Mouse (Mus musculus) hindbrain, embryonic 12.5 days (tissue): ENCODE measurements around the gene Tymp. TPM values are rescaled to one million over a fixed set of nuclear protein-coding genes. Genes with fewer than 3 reads are reported as not detected.

Experiments used
- ATAC-seq: fragments of 200-750 bp; cut with Nextera tagmentation; 2 replicates; pipeline ENCODE4 v1.8.0; 2017; ENCODE audit warnings: moderate TSS enrichment; ENCODE audit not compliant: low FRiP score
- H3K27ac ChIP-seq: fragments of 300-500 bp; sonication (generic); 2 replicates; pipeline ENCODE4 v1.5.1; 2016; ENCODE audit warnings: mild to moderate bottlenecking
- H3K27me3 ChIP-seq: fragments of 300-500 bp; sonication (generic); 2 replicates; pipeline ENCODE4 v1.6.1; 2016; ENCODE audit warnings: mild to moderate bottlenecking
- H3K36me3 ChIP-seq: fragments of 300-500 bp; sonication (generic); 2 replicates; pipeline ENCODE4 v1.6.1; 2016; ENCODE audit warnings: mild to moderate bottlenecking
- H3K4me1 ChIP-seq: fragments of 300-500 bp; sonication (generic); 2 replicates; pipeline ENCODE4 v1.6.1; 2016
- H3K4me2 ChIP-seq: fragments of 300-500 bp; sonication (generic); replicated peaks from 2 replicates; pipeline ENCODE4 v1.6.1; 2016; ENCODE audit warnings: mild to moderate bottlenecking
- H3K4me3 ChIP-seq: fragments of 300-500 bp; sonication (generic); 2 replicates; pipeline ENCODE4 v1.5.1; 2016; ENCODE audit warnings: mild to moderate bottlenecking
- H3K9ac ChIP-seq: fragments of 300-500 bp; sonication (generic); 2 replicates; pipeline ENCODE4 v1.6.1; 2016; ENCODE audit warnings: mild to moderate bottlenecking, moderate library complexity
- H3K9me3 ChIP-seq: fragments of 300-500 bp; sonication (generic); replicated peaks from 2 replicates; pipeline ENCODE4 v1.6.1; 2016; ENCODE audit warnings: mild to moderate bottlenecking
- WGBS: fragments of 180-500 bp; shearing (Covaris S2); methylation state at CpG from one replicate; pipeline ENCODE4 v1.1.7; 2016; 5-methylcytosine and 5-hydroxymethylcytosine counted together
- polyA plus RNA-seq: library from polyadenylated mRNA; unstranded; fragments of >200 nt; fragmentation: Nextera tagmentation; extraction: Ambion mirVana; gene quantifications from 2 replicates; pipeline ENCODE4 v1.2.1, GENCODE M21; 2016

Gene Tymp
- polyA plus RNA-seq, 1 experiment from 2014 or later, result 1.4 TPM

DNA sequence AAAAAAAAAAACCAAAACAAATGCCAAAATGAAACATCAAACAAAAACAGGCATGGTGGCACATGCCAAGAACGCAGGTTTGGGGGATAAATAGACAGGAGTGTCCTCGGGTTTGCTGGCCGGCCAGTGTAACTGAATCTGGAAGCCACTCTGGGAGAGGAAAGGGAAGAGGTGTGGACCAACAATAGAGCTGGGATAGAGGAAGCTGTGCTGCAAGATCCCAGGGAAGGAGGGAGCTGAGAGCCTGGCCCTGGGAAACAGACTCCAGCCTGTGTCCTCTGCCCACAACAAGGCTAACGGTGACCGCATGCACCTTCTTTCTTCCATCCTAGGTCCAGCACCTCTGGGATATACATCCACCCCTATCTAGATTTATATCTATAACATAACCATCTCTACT is 26.4 kb downstream of the Tymp start:
- H3K27me3 ChIP-seq, result no peaks in the 10 kb centered on the region
- no peaks in the 10 kb centered on the region for H3K9me3 ChIP-seq
- no peak overlapping the region for H3K4me2 ChIP-seq
- peaks cover 36% of the 10 kb centered on the region for H3K36me3 ChIP-seq
- WGBS, result 84% methylated on average over 5 of the region's 5 CpGs
- H3K4me1 ChIP-seq, result peaks cover 14% of the 10 kb centered on the region
- H3K9ac ChIP-seq, result no peak overlapping the region
- ATAC-seq, result no peak
- no peak overlapping the region for H3K4me3 ChIP-seq
- no peak overlapping the region for H3K27ac ChIP-seq

DNA sequence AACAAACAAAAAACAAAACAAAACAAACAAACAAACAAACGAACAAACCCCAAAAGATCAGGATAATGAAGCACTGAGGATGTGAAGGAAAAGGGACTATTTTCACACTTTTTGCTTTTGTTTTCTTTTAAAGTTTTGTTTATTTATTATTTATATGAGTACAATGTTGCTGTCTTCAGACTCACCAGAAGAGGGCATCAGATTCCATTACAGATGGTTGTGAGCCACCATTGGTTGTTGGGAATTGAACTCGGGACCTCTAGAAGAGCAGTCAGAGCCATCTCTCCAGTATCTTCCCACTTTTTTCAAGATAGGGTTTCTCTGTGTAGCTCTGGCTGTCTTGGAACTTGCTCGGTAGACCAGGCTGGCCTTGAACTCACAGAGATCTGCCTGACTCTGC is 33.5 kb downstream of the Tymp start:
- Histone ChIP-seq H3K9me3 (no peaks in the 10 kb centered on the region), H3K27me3 (no peaks in the 10 kb centered on the region), H3K27ac (no peak overlapping the region), H3K4me1 (no peaks in the 10 kb centered on the region), H3K36me3 (no peaks in the 10 kb centered on the region), H3K4me3 (no peak overlapping the region), H3K4me2 (no peak overlapping the region), H3K9ac (no peak overlapping the region)
- 89% methylated on average over 3 of the region's 3 CpGs for WGBS
- no peak for ATAC-seq

DNA sequence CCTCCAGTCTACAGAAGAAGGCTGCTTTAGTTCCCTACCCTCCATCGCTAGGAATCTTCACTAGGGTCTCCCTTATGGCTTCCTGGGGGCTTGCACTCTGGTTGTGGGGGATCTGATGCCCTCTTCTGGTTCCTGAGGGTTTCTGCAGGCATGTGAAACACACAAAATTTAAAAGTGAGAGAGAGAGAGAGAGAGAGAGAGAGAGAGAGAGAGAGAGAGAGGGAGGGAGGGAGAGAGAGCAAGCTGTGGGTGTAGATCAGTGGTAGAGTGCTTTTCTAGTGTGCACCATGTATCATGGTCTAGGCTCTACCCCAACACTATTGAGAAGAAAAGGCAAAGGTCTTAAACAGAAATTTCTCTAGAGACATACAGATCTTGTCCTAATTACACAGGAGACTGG is 35.2 kb downstream of the Tymp start:
- no peak overlapping the region for H3K27ac ChIP-seq
- no peaks in the 10 kb centered on the region for H3K36me3 ChIP-seq
- H3K27me3 ChIP-seq, result no peaks in the 10 kb centered on the region
- no peaks in the 10 kb centered on the region for H3K4me1 ChIP-seq
- no peak overlapping the region for H3K9ac ChIP-seq
- no peak overlapping the region for H3K4me2 ChIP-seq
- no peak overlapping the region for H3K4me3 ChIP-seq
- no peak for ATAC-seq
- 41% methylated on average over 1 of the region's 1 CpGs for WGBS
- H3K9me3 ChIP-seq, result no peaks in the 10 kb centered on the region

DNA sequence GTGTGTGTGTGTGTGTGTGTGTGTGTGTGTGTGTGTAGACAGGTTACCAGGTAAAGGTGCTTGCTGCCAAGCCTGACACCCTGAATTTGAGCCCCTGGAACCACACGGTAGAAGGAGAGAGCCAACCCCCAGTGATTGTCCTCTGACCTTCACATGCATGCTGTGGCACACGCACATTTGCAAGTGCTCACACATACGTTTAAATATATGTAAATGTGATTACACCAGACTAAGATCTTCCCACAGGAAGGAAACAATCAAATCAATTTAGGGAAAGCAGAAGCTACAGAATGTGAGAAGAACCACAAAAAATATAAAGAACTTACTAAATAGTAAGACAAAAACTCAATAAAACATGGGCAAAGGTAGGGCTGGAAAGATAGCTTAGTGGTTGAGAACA is 36.7 kb downstream of the Tymp start:
- no peaks in the 10 kb centered on the region for H3K27me3 ChIP-seq
- no peaks in the 10 kb centered on the region for H3K9me3 ChIP-seq
- no peaks in the 10 kb centered on the region for H3K4me1 ChIP-seq
- H3K9ac ChIP-seq, result no peak overlapping the region
- H3K36me3 ChIP-seq, result no peaks in the 10 kb centered on the region
- no peak for ATAC-seq
- H3K27ac ChIP-seq, result no peak overlapping the region
- WGBS, result 77% methylated on average over 3 of the region's 3 CpGs
- no peak overlapping the region for H3K4me3 ChIP-seq
- H3K4me2 ChIP-seq, result no peak overlapping the region

DNA sequence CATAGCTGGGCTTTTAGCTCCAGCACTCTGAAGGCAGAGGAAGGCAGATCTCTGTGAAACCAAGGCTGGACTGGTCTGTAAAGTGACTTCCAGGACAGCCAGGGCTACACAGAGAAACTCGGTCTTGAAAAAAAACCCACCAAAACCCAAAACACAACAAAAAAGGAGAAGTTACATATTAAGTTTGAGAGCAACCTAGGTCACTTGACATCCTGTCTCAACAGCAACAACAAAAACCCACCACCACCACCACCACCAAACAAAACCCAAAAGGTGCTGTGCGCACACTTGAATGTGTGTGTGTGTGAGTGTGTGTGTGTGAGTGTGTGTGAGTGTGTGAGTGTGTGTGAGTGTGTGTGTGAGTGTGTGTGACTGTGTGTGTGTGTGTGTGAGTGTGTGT is 37.1 kb downstream of the Tymp start:
- Histone ChIP-seq H3K4me2 (no peak overlapping the region), H3K9ac (no peak overlapping the region), H3K4me3 (no peak overlapping the region), H3K36me3 (no peaks in the 10 kb centered on the region), H3K27ac (no peak overlapping the region), H3K27me3 (no peaks in the 10 kb centered on the region), H3K9me3 (no peaks in the 10 kb centered on the region), H3K4me1 (no peaks in the 10 kb centered on the region)
- WGBS, result 90% methylated on average over 2 of the region's 2 CpGs
- no peak for ATAC-seq

DNA sequence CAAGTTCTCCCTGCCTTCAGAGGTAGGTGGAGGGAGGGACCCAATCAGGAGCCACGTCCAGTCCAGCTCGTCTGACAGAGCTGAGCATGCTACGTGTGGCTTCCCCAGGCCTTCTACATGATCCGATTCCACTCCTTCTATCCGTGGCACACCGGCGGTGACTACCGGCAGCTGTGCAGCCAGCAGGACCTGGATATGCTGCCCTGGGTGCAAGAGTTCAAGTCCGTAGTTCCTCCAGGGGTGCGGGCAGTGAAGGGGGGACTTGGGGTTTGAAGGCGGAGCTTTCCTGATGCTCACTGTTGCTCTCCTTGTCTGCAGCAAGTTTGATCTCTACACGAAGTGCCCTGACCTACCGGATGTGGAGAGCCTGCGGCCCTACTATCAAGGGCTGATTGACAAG is 40.4 kb downstream of the Tymp start:
- Histone ChIP-seq H3K4me2 (no peak overlapping the region), H3K4me1 (no peaks in the 10 kb centered on the region), H3K9ac (no peak overlapping the region), H3K4me3 (no peak overlapping the region), H3K9me3 (no peaks in the 10 kb centered on the region), H3K27me3 (no peaks in the 10 kb centered on the region), H3K27ac (no peak overlapping the region), H3K36me3 (no peaks in the 10 kb centered on the region)
- WGBS, result 83% methylated on average over 14 of the region's 14 CpGs
- ATAC-seq, result no peak

DNA sequence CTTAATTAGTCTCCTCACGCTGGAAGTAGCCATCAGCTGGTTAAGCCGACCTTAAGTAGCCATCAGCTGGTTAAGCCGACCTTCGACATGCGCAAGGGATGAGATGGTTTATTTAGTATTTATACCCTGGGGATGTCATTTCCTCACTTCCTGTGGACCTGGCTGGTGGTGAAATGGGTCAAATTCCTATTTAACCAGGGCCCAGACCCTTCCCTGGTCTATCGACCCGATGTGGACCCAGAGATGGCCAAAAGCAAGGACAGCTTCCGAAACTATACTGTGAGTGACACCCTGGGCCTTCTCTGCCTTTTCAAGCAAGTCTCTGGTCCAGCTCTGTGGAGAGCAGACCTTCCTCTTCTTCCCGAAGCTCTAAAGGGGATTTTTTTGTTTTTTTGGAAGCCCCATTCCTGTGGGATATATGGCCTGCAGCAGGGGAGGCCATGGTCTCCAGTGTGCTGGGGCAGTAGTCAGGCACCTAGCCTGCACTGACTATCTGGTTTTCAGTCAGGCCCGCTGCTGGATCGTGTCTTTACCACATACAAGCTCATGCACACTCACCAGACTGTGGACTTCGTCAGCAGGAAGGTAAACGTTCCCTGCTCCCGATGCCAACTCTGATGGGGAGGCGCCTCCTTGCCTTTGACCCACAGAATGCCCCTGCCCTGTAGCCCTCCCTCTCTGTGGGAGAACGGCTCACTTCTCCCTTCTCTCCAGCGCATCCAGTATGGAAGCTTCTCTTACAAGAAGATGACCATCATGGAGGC is 41.9 kb downstream of the Tymp start:
- ATAC-seq, result no peak
- WGBS, result 84% methylated on average over 17 of the region's 17 CpGs

DNA sequence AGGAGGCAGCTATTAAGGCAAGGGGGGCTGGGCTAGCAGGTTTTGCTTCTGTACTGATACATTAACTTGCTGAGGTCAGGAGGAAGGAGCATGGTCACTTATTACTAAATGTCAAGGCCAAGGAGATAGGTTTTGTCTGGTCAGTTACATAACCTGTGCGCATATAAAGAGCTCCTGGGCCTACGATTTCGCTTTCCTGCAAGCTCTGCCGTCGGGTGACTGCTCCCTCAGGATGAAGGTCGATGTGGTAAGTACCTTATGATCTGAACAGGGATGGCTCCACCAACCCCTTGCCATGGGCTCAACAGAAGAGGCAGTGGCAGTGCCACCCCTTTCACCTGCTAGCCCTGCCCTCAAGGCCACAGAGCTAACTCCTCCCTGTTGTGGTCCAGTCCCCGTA is 42.6 kb downstream of the Tymp start, which contains the start of gene Miox:
Gene Miox, plus strand, starts transcription at position 128 of the 400 bp plus-strand sequence.
- H3K4me3 ChIP-seq, result no peak within 1 kb of the TSS
- no peaks in the 10 kb centered on the region for H3K27me3 ChIP-seq
- no peaks in the 10 kb centered on the region for H3K36me3 ChIP-seq

More for the DNA sequence above, 41.9 kb downstream of the Tymp start:
- H3K4me1 ChIP-seq, result no peaks in the 10 kb centered on the region
- H3K27ac ChIP-seq, result no peak overlapping the region
- H3K4me3 ChIP-seq, result no peak overlapping the region
- H3K4me2 ChIP-seq, result no peak overlapping the region
- no peaks in the 10 kb centered on the region for H3K36me3 ChIP-seq
- H3K9ac ChIP-seq, result no peak overlapping the region; the same call in 1 of the 2 replicates
- H3K9me3 ChIP-seq, result no peaks in the 10 kb centered on the region
- H3K27me3 ChIP-seq, result no peaks in the 10 kb centered on the region

DNA sequence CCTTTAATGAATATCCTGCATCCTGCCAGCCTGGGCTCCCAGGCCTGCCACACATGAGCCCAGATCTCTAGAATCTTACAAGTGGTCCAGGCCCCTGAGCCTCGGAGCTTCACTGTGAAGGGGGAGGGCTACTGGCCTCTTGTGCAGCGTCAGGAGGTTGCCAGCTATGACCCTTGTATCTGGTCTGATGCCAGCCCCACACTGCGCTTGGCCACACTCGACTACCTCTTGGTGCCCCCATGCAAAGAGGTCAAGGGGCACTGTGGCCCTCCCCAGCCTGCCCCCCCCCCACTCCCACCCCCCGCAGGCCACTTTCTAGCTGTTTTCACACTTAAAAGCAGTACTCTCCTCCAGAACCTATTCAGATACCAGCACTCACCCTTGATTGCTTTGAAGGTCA is 50.4 kb downstream of the Tymp start:
- Histone ChIP-seq H3K9me3 (no peaks in the 10 kb centered on the region), H3K27ac (no peak overlapping the region), H3K4me3 (no peak overlapping the region), H3K27me3 (peaks cover 15% of the 10 kb centered on the region), H3K4me1 (peaks cover 5% of the 10 kb centered on the region; the same call in 1 of the 2 replicates), H3K4me2 (no peak overlapping the region), H3K36me3 (no peaks in the 10 kb centered on the region), H3K9ac (no peak overlapping the region)
- 61% methylated on average over 5 of the region's 5 CpGs for WGBS
- ATAC-seq, result no peak

More for the DNA sequence above, 42.6 kb downstream of the Tymp start, which contains the start of gene Miox:
- H3K4me2 ChIP-seq, result no peak within 1 kb of the TSS
- no peak within 1 kb of the TSS; the same call in 1 of the 2 replicates for H3K9ac ChIP-seq
- H3K27ac ChIP-seq, result no peak within 1 kb of the TSS
- WGBS, result 94% methylated on average over 7 of the region's 7 CpGs
- no peaks in the 10 kb centered on the region for H3K9me3 ChIP-seq
- no peaks in the 10 kb centered on the region for H3K4me1 ChIP-seq
- ATAC-seq, result no peak

DNA sequence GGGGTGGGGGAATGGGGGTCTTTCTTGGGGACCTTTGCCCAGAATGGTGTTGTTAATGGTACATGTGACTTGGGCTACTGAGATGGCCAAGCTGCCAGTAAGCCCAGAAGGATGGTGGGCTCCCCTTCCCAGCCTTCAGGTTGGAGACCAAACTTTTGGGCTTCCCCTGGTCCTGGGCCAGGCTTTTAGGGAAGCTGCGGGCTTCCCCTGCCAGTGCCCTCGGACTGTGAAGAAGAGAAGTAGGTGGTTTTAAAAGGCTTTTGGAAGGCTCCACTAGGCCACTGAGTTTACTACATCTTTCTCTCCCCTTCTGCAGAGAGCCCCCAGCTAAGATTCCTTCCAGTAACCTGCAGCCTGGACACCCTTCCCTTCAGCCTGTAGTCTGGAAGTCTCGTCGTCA is 53.2 kb downstream of the Tymp start:
- no peak overlapping the region for H3K4me2 ChIP-seq
- peaks cover 5% of the 10 kb centered on the region; the same call in 1 of the 2 replicates for H3K4me1 ChIP-seq
- 87% methylated on average over 4 of the region's 4 CpGs for WGBS
- H3K9ac ChIP-seq, result no peak overlapping the region
- no peak for ATAC-seq
- H3K4me3 ChIP-seq, result no peak overlapping the region
- H3K27me3 ChIP-seq, result peaks cover 15% of the 10 kb centered on the region
- H3K36me3 ChIP-seq, result no peaks in the 10 kb centered on the region
- no peaks in the 10 kb centered on the region for H3K9me3 ChIP-seq
- no peak overlapping the region for H3K27ac ChIP-seq

DNA sequence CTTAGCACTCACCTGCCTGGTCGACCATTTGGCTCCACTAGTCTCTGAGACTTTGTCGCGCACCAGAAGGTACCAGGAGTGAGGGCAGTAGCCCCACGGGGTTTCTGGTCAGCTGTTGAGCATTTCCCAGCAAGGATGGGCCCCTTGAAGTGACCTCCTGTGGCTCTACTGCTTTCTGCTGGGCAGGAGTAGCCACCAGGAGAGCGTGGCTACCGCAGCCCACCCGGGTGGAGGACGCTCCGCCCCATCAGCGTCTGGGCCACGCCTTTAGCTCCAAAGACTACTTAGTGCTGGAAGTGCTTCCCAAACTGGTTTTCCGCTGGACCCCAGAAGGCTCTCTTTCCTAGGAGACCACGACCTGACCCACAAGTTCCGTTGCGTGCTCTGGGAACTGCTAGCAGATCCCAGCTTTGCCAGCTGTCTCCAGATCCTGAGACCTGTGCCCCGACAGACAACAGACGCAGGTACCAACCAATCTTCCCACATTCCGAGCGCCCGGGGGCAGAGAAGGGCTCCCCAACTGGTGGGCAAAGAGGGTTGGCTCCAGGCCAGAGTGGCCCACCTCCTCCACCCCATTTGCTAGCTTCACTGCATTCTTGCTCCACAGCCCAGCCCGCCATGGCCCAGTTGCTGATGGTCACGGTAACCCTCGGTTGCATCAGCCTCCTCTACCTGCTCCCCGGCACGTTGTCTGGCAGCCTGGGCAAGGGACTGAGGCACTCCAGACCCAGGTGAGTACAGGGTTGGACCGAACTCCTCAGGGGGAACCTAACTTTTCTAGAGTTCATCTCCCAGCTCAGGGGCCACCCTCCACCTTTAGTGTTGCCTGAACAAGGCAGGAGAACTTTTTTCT is 53.9 kb downstream of the Tymp start, which contains the start of gene Adm2:
Gene Adm2, plus strand, starts transcription at position 51 of the 853 bp plus-strand sequence.
- Histone ChIP-seq H3K9ac (0 out of 2 replicates have a peak within 1 kb of the TSS, but pooled peaks have one; percentile 44), H3K4me2 (peak within 1 kb of the TSS; percentile 32), H3K27ac (no peak within 1 kb of the TSS), H3K4me3 (no peak within 1 kb of the TSS; the same call in 1 of the 2 replicates), H3K9me3 (no peaks in the 10 kb centered on the region), H3K4me1 (peaks cover 5% of the 10 kb centered on the region; the same call in 1 of the 2 replicates), H3K27me3 (peaks cover 15% of the 10 kb centered on the region), H3K36me3 (no peaks in the 10 kb centered on the region)
- 8% methylated on average over 26 of the region's 26 CpGs for WGBS
- ATAC-seq, result no peak
